Mouse (Mus musculus) heart, adult 2 months (tissue): ENCODE data around the gene Btnl4.

Experiments used
- CTCF ChIP-seq: fragments of 200-600 bp; IDR thresholded peaks from 2 replicates; pipeline ENCODE4 v1.8.1; 2022; ENCODE audit warnings: antibody characterized with exemption, mild to moderate bottlenecking, moderate library complexity
- POLR2A ChIP-seq: fragments of 200-500 bp; IDR thresholded peaks from 2 replicates; pipeline ENCODE4 v1.6.1; 2011; ENCODE audit warnings: mild to moderate bottlenecking, low read depth, low read length, control low read depth; ENCODE audit not compliant: insufficient read depth

GRCm38 (mm10) chr17:34420014-34420413 is 57.1 kb downstream of the Btnl4 start:
- TF ChIP-seq CTCF (no peak), POLR2A (no peak)
